Mouse (Mus musculus) skeletal muscle tissue, adult 2 months (tissue): ENCODE results near the gene Prkn.

Experiments
- DNase-seq: peaks from one replicate; pipeline ENCODE4 v3.0.0-alpha.2; 2012; ENCODE audit warnings: low read depth, low spot score

Gene Prkn

DNA sequence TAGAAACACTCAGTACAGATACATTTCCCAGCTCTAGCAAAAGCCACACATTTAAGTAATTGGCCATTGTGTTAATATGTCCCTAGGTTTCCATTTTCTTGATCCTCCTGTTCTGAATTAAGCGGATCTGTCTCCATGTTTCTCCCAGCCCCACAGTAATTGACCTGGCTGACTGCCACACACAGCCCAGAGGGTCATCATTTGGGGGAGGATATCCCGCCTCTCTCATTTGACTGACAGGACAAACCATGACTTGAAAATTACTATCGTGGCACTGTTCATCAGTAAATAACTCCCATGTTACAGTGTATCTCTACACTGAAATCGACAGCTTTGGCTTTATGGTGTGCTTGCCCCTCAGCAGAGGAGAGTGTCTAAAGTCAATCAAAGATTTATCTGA is 146.9 kb downstream of the Prkn start:
- DNase-seq, result no peak

DNA sequence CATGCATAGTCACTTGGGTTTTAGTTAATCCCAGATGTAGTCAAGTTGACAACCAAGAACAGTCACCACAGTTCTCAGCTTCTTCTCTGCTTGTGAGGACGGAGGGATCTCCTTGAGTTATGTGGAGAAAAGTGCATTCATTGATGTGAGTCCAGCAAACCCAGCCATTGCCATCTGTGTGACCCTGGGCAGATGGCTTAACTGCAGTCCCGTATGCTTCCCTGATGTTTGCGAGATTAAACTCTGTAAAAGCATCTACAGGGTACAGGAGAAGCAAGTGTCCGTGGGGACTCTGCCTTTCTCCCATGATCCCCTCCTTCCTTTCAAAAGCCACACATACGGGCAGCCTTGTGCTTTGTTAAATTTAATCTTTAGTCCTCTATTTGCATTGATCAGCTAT is 157.1 kb downstream of the Prkn start:
- DNase-seq, result no peak

DNA sequence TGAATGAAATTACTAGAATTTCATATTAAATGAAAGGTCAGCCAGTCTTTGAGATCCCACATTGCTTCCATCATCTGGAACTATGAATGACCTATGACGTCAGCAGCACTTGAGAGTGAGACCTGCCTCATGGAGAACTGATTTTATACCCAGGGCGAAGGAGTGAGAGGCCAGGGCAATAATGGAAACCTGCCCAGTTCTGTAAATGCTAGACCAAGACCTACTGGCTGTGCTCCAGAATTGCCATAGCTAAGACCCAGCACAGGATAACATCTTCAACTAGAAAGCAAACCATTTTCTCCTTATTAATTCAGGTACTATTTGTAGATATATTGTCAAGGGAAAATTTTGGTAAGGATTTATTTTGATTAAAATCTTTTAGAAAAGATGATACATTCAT is 183.2 kb downstream of the Prkn start:
- DNase-seq, result no peak

DNA sequence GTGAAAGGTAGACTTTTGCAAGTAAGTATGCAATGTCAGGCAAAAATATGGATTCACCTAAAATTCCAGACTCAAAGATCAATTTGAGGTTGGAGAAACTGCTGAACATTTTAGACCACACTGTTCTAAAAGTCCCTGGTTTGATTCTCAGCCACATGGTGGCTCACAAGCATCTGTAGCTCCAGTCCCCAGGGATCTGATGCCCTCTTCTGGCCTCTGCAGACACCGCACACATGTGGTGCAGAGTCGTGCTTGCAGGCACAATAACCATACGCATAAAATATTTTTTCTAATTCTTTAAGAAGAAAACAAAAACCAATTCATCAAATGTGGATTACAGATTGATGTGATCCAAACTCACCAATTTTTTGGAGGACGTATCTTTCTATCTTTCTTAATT is 189.2 kb downstream of the Prkn start:
- DNase-seq, result no peak

DNA sequence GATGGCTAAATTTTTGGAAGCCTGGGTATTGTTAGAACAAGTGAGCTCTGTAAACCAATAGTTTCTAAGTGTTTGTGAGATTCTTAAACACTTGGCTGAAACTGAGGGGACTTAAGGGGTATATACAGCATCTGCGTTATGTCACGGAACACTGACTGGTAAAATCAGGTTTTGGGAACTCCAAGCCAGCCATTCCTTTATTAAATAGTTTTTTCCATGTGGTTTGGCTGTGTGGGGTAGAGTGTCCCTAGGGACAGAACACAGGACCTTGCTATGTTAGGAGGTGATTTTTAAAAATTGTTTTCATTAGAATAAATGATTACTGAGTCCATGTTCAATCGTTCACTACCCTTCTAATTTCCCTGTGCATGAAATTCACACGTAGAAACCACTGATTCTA is 190.8 kb downstream of the Prkn start:
- no peak for DNase-seq

DNA sequence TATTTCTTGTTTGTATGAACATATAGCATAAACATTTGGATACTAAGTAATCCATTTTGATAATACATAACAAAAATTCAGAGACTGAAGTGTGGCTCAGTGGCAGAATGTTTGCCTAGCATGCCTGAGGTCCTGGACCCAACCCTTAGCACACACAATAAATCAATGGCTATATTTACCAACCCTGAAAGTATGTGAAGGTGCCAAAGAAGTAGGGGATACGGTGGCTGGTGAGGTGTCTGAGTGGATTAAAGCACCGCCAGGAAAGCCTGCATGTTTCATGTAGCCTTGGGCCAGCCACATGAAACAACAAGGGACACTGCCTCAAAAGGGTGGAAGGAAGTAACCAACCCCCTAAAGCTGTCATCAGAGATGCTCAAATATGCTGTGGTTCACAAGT is 192.2 kb downstream of the Prkn start:
- DNase-seq, result no peak

DNA sequence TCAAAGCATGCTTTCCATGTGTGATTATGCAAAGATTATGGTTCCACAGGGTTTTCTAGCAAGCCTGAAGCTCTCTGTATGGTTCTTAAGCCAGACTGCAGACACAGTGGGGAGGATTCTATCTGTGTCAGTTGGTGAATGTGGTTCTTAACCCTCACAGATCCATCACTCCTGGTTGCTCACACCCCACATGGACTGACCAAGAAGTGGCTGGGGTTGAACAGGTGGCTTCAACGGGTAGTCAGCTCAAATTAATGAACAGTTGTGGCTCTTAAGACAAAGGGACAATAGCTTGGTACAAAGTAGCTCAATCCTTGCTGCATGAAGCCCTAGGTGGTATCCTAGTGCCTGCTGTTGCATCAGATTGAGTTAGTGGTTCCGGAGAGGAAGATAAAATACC is 193.4 kb downstream of the Prkn start:
- DNase-seq, result no peak

DNA sequence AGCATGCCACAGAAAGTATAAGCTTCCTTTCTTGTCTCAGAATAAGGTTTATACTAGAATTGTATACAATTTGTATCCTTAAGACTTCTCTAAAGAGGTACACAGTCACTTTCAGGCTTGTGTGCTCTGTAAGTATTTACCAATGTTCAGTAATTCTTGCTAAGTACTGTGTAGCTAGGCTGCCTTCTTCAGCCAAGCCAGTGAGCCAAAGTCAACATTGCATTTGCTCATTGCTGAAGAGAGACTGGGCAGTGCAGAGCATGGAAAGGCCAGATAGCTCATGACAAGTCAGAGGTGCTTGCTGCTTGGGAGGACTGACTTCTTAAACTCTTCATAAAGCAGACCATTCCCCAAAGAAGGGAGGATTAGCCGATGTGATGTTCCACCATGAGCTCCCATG is 198.1 kb downstream of the Prkn start:
- DNase-seq, result no peak

DNA sequence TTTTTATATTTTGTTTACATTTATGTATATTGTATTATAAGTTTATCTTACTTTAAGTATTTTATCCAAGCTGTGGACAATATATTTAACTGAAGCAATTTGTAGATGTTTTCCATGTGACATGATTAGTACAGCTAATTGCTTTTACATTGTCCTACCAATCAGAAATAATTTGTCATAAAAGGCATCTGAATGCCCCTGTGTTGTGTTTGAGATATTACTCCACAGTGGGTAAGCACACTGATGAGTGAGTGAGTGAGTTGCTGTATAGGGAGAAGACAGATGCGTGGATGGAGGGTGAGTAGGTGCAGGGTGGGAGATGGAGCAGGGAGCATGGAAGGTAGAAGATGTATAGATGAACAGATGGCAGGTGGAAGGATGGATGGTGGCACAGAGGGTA is 218.8 kb downstream of the Prkn start:
- DNase-seq, result no peak

DNA sequence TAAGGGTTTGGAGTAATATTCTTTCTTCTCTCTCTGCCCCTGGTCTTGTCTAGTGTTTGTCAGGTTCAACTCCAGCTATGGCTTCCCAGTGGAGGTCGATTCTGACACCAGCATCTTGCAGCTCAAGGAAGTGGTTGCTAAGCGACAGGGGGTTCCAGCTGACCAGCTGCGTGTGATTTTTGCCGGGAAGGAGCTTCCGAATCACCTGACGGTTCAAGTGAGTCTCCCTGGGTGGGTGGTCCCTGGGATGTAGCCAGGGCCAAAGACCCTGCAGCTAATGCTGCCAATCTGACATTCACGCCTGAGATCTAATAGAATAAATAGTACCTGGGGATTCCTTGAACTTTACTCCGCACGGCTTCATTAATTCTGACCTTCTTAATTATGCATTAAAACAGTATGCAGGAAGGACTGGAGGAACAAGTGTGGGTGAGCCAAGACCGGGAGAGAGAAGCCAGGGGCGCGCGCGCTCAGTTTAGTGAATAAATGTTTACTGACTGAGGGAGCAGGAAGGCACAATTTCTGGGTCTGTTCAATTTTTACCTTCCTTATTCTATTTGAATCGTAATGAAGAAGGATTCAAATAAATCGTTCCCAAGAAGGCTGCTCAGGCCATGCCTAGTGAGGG is 227.0 kb downstream of the Prkn start:
- DNase-seq, result no peak

DNA sequence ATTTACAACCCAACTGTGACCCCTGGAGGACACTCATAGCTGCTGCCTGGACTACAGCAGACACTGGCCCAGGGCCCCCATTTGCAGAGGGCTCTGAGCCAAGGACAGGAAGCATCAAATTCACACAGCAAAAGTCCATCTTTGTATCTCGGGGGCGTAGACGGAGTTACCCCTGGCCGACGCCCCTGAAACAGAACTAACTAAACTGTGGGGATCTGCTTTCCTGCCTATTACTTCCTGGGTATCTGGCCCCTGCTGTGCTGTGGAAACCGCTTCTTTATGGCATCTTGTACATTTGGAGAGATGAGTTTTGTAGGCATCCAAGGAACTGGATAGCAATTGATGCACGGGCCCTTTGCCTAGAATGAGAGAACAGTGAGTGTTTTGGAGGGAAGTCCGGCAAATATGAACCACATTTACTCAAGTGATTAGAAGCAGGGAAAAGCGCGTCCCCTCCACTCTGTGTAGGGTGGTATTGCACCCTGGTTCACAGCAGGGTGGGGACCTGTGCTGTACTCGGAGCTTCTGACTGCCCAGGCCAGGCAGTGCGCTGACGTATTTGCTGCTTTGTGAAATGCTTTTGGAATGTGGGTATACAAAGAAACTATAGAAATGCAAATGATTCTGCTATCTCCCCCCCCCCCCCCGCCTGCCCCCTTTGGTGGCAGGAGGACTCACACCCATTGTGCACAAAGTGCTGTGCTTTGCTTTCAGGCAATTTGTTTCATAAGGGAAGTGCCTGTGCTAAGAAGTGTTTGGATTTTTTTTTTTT is 227.7 kb downstream of the Prkn start:
- peak; percentile 38 for DNase-seq

DNA sequence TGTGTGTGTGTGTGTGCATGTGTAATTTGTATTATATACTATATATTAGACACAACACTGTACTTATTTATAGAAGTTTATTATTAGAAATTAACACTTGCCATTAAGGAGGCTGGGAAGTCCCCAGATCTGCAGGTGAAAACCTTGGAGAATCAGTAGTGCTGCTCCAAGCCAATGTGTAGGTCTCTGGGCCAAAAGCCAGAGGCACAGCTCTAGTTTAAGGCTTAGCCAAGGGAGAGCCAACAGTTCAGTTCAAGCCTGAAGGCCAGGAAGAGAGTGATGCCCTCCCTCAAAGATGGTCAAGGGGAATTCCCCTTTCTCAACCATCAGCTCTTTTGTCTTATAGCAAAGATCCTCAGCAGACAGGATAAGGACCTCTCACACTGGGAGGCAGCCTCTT is 230.8 kb downstream of the Prkn start:
- DNase-seq, result no peak

DNA sequence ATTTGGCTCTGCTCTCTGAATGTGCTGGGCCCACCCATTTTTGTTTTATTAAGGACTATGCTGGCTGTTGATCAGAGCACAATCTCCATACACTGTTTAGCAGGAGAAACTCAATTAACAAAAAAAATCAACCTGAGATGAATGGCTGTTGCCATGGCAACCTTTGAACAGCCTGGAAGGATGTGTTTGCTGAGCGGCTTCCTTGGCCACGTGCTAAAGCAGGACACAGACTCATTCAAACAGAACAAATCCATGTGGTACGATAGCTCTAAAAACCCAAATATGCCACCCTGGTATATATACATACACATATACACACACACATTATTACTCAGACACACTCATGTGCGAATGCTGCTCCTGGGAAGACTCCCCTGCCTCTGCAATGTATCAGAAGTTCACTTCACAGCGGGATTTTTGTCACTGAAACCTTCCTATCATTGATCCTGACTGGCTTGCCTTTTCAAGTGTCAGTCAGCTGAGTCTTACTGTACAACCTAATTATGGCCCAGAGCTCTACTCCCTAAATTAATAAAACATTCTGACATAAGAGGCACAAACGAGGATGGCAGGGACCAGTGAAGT is 236.2 kb downstream of the Prkn start:
- no peak for DNase-seq

DNA sequence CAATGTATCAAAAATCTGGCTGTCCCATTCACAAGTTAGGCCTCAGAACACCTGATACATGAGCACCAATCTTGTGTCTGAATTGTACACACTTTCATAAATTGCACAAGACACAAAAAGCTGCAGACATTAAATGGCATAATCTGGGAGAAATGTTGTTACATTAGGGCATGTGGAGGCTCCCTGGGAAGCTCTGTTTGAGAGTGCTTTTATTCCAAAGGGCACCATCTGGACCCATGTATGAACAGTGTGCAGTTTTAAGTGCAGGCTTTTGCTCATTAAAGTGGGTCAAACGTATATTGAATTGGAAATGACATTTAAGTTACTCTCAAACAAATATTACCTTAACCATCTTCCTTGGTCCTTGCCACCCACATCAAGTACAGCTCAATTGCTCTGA is 246.3 kb downstream of the Prkn start:
- DNase-seq, result no peak

DNA sequence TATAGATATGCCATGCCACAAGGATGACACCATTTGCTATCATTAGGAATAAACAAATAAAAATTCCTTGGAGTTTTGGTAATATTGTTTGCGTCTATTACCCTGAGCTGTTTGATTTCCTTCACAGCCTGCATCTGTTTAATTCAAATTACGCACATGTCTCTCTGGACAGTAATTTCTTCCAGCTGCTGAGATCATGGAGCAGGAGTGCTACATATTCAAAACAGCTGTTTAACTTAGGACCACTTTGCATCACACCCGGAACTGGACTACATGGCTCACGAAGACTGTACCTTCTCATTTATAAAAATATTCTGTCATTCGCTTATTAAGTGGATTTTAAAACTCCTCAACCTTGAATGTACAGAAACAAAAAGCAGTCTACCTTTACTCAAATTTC is 246.9 kb downstream of the Prkn start:
- DNase-seq, result peak; percentile 4

DNA sequence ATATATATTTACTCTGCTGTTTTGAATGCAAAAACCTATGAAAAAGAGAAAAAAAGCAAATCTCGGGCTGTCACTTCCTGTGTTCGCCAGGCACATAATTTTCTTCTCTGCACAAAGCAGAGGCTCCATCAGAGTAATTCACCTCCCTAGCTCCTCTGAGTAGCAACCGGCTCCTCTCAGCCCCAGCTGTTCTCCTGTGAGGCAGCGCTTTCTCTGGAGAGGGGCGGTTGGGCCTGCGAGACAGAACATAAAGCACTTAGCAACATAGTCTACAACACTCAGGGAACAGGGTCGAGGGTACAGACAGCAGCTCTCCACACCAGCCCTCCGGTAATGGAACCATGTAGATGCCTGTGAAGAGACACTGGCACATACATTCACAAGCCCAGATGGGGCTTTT is 247.6 kb downstream of the Prkn start:
- DNase-seq, result no peak

DNA sequence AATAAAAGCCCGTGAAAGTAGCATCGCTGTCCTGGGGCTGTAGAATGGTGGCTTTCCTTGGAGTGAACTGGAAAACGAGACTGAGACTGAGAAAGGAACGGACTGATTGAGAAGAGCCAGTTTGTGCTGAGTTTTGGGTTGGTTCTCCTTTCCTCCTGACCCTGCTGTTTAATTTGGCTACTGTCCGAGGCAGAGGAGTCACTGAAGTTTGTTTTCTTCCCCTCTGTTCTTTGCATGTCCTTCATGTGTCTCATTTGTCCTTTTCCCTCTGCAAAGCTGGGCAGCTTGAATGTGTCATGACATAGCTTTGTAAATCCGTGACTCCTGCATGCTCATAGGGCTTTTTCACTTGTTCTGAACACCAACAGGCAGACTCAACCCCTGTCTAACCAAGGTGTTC is 249.2 kb downstream of the Prkn start:
- DNase-seq, result no peak

DNA sequence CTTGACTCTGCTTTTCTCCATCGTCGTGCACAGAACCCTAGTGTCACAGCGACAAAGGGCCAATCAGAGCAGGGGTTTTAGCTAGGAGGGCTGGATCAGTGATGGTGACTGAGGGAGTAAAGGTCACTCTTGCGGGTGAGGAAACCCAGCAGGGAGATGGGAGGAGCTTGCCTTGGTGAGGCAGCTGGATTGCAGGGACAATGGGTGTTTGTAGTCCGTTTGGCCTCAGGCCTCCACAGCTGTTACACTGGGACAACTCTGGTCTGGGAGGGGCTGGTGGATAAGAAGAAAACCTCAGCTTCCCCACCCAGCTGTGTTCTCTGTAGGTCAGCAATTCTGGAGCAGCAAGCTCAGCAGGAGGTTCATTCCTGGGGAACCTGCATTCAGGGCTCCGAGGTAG is 252.7 kb downstream of the Prkn start:
- peak; percentile 58 for DNase-seq

DNA sequence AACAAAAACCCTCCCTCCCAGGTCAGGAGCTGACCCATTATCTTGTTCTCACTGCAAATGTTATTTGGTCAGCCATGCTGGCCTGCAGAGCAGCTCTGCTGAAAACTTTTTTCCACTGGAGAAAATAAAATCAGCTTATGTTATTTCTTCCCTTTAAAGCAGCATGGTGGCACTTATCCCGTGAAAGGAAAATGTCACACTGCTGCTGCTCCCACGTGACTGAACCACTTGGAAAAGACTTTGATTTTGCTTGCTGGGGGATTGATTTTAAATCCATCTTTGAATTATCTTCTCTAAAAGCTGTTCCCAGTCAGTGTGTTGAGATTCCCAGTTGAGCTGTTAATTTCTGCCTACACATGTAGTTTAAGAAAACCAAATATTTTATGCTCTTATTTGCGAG is 253.1 kb downstream of the Prkn start:
- DNase-seq, result no peak

DNA sequence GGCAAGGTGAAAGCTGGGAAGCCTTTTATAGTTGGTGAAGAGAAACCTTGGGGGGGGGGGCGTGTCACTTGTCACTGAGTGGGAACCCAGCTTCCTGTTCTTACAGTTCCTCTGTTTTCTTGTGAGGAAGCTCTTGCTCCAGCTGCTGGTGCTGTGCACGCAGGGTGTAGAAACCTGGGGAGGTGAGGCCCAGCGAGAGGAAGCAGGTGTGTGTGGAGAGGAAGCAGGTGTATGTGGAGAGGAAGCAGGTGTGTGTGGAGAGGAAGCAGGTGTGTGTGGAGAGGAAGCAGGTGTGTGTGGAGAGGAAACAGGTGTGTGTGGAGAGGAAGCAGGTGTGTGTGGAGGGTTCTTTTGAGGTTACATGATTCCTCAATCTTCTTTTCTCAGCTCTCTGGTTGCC is 266.8 kb downstream of the Prkn start:
- DNase-seq, result no peak

DNA sequence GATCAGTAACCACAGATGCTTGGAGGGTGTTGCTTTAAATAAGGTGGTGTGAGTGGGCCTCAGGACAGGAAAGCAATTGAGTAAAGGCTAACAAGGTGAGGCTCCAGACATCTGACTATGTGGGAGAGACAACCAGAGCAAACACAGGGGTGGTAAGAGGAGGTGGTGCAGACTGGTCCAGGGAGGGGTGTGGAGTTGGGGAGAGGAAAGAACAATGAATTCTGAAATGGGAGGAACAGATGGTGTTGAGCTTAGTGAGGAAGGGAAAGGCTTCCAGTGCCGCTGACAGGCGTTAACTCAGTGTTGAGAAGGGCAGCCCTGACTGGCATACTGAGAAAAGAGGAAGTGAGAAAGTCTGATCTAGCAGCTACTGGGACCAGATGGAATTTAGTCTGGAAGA is 267.7 kb downstream of the Prkn start:
- DNase-seq, result peak; percentile 7

DNA sequence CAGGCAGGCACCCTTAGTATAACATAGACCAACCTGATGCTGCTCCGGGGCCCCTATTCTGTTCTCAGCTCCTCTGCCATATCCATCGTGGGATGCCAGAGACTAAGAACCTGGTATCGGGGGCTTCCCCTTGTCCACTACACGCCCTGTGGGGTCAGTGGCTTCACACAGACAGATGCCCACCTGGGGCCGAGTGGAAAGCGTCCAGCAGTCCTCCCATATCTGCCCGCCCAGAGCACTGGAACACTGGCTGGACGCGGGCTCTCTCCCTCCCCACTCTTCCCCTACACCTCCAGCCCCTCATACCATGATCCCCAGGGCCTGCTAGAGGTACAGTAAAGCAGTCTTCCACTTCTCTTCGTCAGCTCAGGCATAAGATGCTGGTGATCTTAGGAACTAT is 277.3 kb downstream of the Prkn start:
- no peak for DNase-seq

DNA sequence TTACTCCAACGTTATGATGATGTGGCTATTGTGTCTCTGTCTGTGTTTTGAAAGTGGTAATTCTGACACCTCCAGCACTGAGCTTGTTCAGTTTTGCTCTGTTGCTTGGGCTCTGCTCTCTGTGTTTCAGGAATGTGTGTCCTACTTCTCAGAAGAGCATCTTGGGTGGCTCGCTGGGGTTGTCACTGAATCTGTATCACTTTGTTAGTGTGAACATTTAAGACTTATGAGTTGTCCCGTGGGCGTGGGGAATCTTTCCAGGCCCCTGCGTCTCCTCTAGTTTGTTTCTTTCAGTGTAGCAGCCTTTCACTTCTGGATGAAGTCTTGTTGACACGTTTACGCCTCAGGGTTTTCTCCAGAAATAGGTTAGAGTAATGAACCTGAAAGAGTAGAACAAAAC is 283.9 kb downstream of the Prkn start:
- DNase-seq, result no peak
